Mouse (Mus musculus) embryonic facial prominence, embryonic 11.5 days (tissue): ENCODE measurements around the gene Mdh1. TPM values are rescaled to one million over a fixed set of nuclear protein-coding genes. Genes with fewer than 3 reads are reported as not detected.
"Not testable (repeated sequence)": the region's sequence is repeated elsewhere in the genome, so short reads cannot be mapped to it uniquely, and the experiment has no call there.

Experiments used
- ATAC-seq: fragments of 200-750 bp; cut with Nextera tagmentation; replicated peaks from 2 replicates; pipeline ENCODE4 v1.8.0; 2017; ENCODE audit warnings: low read depth; ENCODE audit not compliant: insufficient number of reproducible peaks, low FRiP score, low TSS enrichment
- DNase-seq: peaks from one replicate; pipeline ENCODE4 v3.0.0-alpha.2; 2015; ENCODE audit warnings: low spot score
- H3K27ac ChIP-seq: fragments of 300-500 bp; sonication (generic); replicated peaks from 2 replicates; pipeline ENCODE4 v1.5.1; 2014; ENCODE audit warnings: mild to moderate bottlenecking, low read depth, low read length, control low read depth
- H3K27me3 ChIP-seq: fragments of 300-500 bp; sonication (generic); 2 replicates; pipeline ENCODE4 v1.6.1; 2014; ENCODE audit warnings: mild to moderate bottlenecking, low read length, moderate library complexity, mixed read lengths; ENCODE audit not compliant: control insufficient read depth, insufficient read depth
- H3K36me3 ChIP-seq: fragments of 300-500 bp; sonication (generic); replicated peaks from 2 replicates; pipeline ENCODE4 v1.6.1; 2014; ENCODE audit warnings: low read depth, mild to moderate bottlenecking, low read length, moderate library complexity, mixed read lengths; ENCODE audit not compliant: control insufficient read depth, insufficient read depth
- H3K4me1 ChIP-seq: fragments of 300-500 bp; sonication (generic); 2 replicates; pipeline ENCODE4 v1.6.1; 2014; ENCODE audit warnings: low read length, mixed read lengths; ENCODE audit not compliant: control insufficient read depth, insufficient read depth
- H3K4me2 ChIP-seq: fragments of 300-500 bp; sonication (generic); 2 replicates; pipeline ENCODE4 v1.6.1; 2014; ENCODE audit warnings: low read depth, mild to moderate bottlenecking, control low read depth, low read length, moderate library complexity
- H3K4me3 ChIP-seq: fragments of 300-500 bp; sonication (generic); 2 replicates; pipeline ENCODE4 v1.5.1; 2014; ENCODE audit warnings: low read depth, low read length, control low read depth
- H3K9ac ChIP-seq: fragments of 300-500 bp; sonication (generic); replicated peaks from 2 replicates; pipeline ENCODE4 v1.6.1; 2014; ENCODE audit warnings: mild to moderate bottlenecking, control low read depth, low read length
- H3K9me3 ChIP-seq: fragments of 300-500 bp; sonication (generic); replicated peaks from 2 replicates; pipeline ENCODE4 v1.6.1; 2016; ENCODE audit warnings: mild to moderate bottlenecking, low read length, inconsistent platforms, mixed read lengths; ENCODE audit not compliant: control insufficient read depth
- WGBS: fragments of 180-500 bp; shearing (Covaris S2); extraction: QIAGEN DNeasy Blood & Tissue Kit; methylation state at CpG from one replicate; pipeline ENCODE4 v1.1.7; 2014; 5-methylcytosine and 5-hydroxymethylcytosine counted together
- microRNA-seq: library from miRNA; unstranded; fragments of <30 nt; microRNA quantifications from one replicate; pipeline ENCODE4, GENCODE M21; 2016; ENCODE audit warnings: borderline number of aligned reads
- polyA plus RNA-seq: library from polyadenylated mRNA; unstranded; fragments of >200 nt; fragmentation: Nextera tagmentation; extraction: Ambion mirVana; gene quantifications from 2 replicates; pipeline ENCODE4 v1.2.1, GENCODE M21; 2014

Mdh1 gene
- polyA plus RNA-seq, 1 experiment from 2014 or later = 456 TPM

DNA sequence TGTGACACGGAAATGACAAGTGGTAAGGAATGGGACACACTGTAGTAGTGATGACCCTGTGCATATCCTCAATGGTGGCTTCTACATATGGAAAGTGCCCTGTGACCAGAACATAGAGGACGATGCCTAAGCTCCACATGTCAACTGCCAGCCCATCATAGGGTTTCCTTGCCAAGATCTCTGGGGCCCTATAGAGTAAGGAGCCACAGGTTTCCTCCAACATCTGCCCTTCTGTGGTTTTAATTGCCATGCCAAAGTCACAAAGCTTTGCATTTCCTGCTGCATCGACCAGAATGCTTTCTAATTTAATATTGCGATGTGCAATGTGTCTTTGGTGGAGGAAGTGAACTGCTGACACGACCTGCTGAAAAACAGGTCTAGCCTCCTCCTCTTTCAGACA, 65.1 kb downstream of the Mdh1 start:
- not testable (repeated sequence) for H3K4me1 ChIP-seq, H3K9me3 ChIP-seq, H3K36me3 ChIP-seq, ATAC-seq, H3K9ac ChIP-seq, DNase-seq, H3K4me2 ChIP-seq, H3K4me3 ChIP-seq, H3K27me3 ChIP-seq, H3K27ac ChIP-seq
- 84% methylated on average over 5 of the region's 5 CpGs for WGBS

Small RNA genes lying within 50 kb of the gene (microRNA-seq; reads per million reads assigned to microRNA genes)
- not detected for gene Gm22990

Other genes starting within 250 kb of the Mdh1 start
- 70.6 and 76.1 TPM in 2 replicates for gene Ugp2, start 201.2 kb downstream of the Mdh1 start, polyA plus RNA-seq
- 10.3 and 11.9 TPM in 2 replicates for gene Wdpcp, start 132 bp downstream of the Mdh1 start, polyA plus RNA-seq